Mouse (Mus musculus): ENCODE measurements at regions not wholly inside any gene's neighbourhood (a gene's known extent, or its start where the extent isn't known, plus 50 kb on each side); places are given as distances from the start of the nearest gene placed in this dataset.

GRCm38 (mm10) chr8:89324462-89325247, 280.7 kb upstream of the Sall1 start:
- no peaks in the 10 kb centered on the region for H3K36me3 ChIP-seq
- no peak overlapping the region for H3K4me2 ChIP-seq
- no peak overlapping the region for H3K27ac ChIP-seq
- WGBS: 62% methylated on average over 12 of the region's 12 CpGs
- H3K4me3 ChIP-seq (replicated peaks): no peak overlapping the region
- no peak for ATAC-seq (ENCODE audit: insufficient read depth, low FRiP score, low read depth)
- H3K9me3 ChIP-seq: no peaks in the 10 kb centered on the region
- H3K4me1 ChIP-seq: no peaks in the 10 kb centered on the region
- no peak overlapping the region for H3K9ac ChIP-seq
- no peaks in the 10 kb centered on the region for H3K27me3 ChIP-seq (replicated peaks)

- Histone ChIP-seq H3K4me2 (peak overlapping the region; percentile 52), H3K9ac (no peak overlapping the region), H3K4me3 (replicated peaks) (peak overlapping the region; percentile 15), H3K9me3 (no peaks in the 10 kb centered on the region), H3K4me1 (0 out of 2 replicates have a peak, but pooled peaks cover 8% of the 10 kb centered on the region), H3K36me3 (no peaks in the 10 kb centered on the region), H3K27ac (no peak overlapping the region), H3K27me3 (replicated peaks) (no peaks in the 10 kb centered on the region)
- ATAC-seq (ENCODE audit: insufficient read depth, low FRiP score, low read depth): peak; percentile 43; the same call in 1 of the 2 replicates
- 22% methylated on average over 18 of the region's 18 CpGs for WGBS
Measured at GRCm38 (mm10) chr8:89317514-89318289, 273.7 kb upstream of the Sall1 start.

GRCm38 (mm10) chr8:89316566-89317175, 272.7 kb upstream of the Sall1 start:
- no peak overlapping the region for H3K9ac ChIP-seq
- 60% methylated on average over 12 of the region's 12 CpGs for WGBS
- H3K4me1 ChIP-seq: 0 out of 2 replicates have a peak, but pooled peaks cover 8% of the 10 kb centered on the region
- H3K4me3 ChIP-seq (replicated peaks): no peak overlapping the region
- ATAC-seq (ENCODE audit: insufficient read depth, low FRiP score, low read depth): no peak
- no peaks in the 10 kb centered on the region for H3K9me3 ChIP-seq
- no peaks in the 10 kb centered on the region for H3K36me3 ChIP-seq
- no peak overlapping the region for H3K27ac ChIP-seq
- no peak overlapping the region for H3K4me2 ChIP-seq
- no peaks in the 10 kb centered on the region for H3K27me3 ChIP-seq (replicated peaks)

- no peak overlapping the region for H3K4me3 ChIP-seq (replicated peaks)
- H3K9me3 ChIP-seq: no peaks in the 10 kb centered on the region
- ATAC-seq (ENCODE audit: insufficient read depth, low FRiP score, low read depth): no peak
- no peak overlapping the region for H3K27ac ChIP-seq
- H3K4me2 ChIP-seq: no peak overlapping the region
- 0 out of 2 replicates have a peak, but pooled peaks cover 8% of the 10 kb centered on the region for H3K4me1 ChIP-seq
- no peak overlapping the region for H3K9ac ChIP-seq
- no peaks in the 10 kb centered on the region for H3K36me3 ChIP-seq
- no peaks in the 10 kb centered on the region for H3K27me3 ChIP-seq (replicated peaks)
- WGBS: 86% methylated on average over 3 of the region's 3 CpGs
Measured at GRCm38 (mm10) chr8:89314907-89315306, 270.9 kb upstream of the Sall1 start.

GRCm38 (mm10) chr8:89310696-89311214, 266.8 kb upstream of the Sall1 start:
- no peaks in the 10 kb centered on the region for H3K4me1 ChIP-seq
- no peak overlapping the region for H3K4me3 ChIP-seq (replicated peaks)
- no peaks in the 10 kb centered on the region for H3K36me3 ChIP-seq
- no peak overlapping the region for H3K9ac ChIP-seq
- no peaks in the 10 kb centered on the region for H3K27me3 ChIP-seq (replicated peaks)
- H3K27ac ChIP-seq: no peak overlapping the region
- WGBS: 34% methylated on average over 5 of the region's 5 CpGs
- no peak overlapping the region for H3K4me2 ChIP-seq
- no peak for ATAC-seq (ENCODE audit: insufficient read depth, low FRiP score, low read depth)
- H3K9me3 ChIP-seq: no peaks in the 10 kb centered on the region

GRCm38 (mm10) chr8:89309591-89309990, 265.6 kb upstream of the Sall1 start:
- H3K9ac ChIP-seq: no peak overlapping the region
- no peak overlapping the region for H3K4me2 ChIP-seq
- no peaks in the 10 kb centered on the region for H3K27me3 ChIP-seq (replicated peaks)
- H3K9me3 ChIP-seq: no peaks in the 10 kb centered on the region
- H3K27ac ChIP-seq: no peak overlapping the region
- H3K4me1 ChIP-seq: no peaks in the 10 kb centered on the region
- no peak for ATAC-seq (ENCODE audit: insufficient read depth, low FRiP score, low read depth)
- H3K4me3 ChIP-seq (replicated peaks): no peak overlapping the region
- no peaks in the 10 kb centered on the region for H3K36me3 ChIP-seq
- WGBS: 21% methylated on average over 4 of the region's 4 CpGs

- no peak overlapping the region for H3K27ac ChIP-seq
Measured at GRCm38 (mm10) chr8:89308950-89309349, 265.0 kb upstream of the Sall1 start.

GRCm38 (mm10) chr8:89308532-89308931, 264.6 kb upstream of the Sall1 start:
- Histone ChIP-seq H3K36me3 (no peaks in the 10 kb centered on the region), H3K4me3 (replicated peaks) (no peak overlapping the region), H3K27me3 (replicated peaks) (no peaks in the 10 kb centered on the region), H3K4me2 (no peak overlapping the region), H3K9ac (no peak overlapping the region), H3K4me1 (no peaks in the 10 kb centered on the region), H3K27ac (no peak overlapping the region), H3K9me3 (no peaks in the 10 kb centered on the region)
- ATAC-seq (ENCODE audit: insufficient read depth, low FRiP score, low read depth): no peak
- WGBS: 57% methylated on average over 8 of the region's 8 CpGs

More at GRCm38 (mm10) chr8:89308950-89309349, 265.0 kb upstream of the Sall1 start:
- Histone ChIP-seq H3K4me2 (no peak overlapping the region), H3K36me3 (no peaks in the 10 kb centered on the region), H3K9ac (no peak overlapping the region), H3K27me3 (replicated peaks) (no peaks in the 10 kb centered on the region), H3K9me3 (no peaks in the 10 kb centered on the region), H3K4me3 (replicated peaks) (no peak overlapping the region), H3K4me1 (no peaks in the 10 kb centered on the region)
- no peak for ATAC-seq (ENCODE audit: insufficient read depth, low FRiP score, low read depth)
- WGBS: 41% methylated on average over 5 of the region's 5 CpGs

GRCm38 (mm10) chr8:89307601-89308000, 263.6 kb upstream of the Sall1 start:
- ATAC-seq (ENCODE audit: insufficient read depth, low FRiP score, low read depth): no peak
- no peaks in the 10 kb centered on the region for H3K36me3 ChIP-seq
- 37% methylated on average over 10 of the region's 10 CpGs for WGBS
- no peak overlapping the region for H3K4me2 ChIP-seq
- no peak overlapping the region for H3K4me3 ChIP-seq (replicated peaks)
- H3K4me1 ChIP-seq: no peaks in the 10 kb centered on the region
- no peak overlapping the region for H3K27ac ChIP-seq
- no peaks in the 10 kb centered on the region for H3K27me3 ChIP-seq (replicated peaks)
- H3K9ac ChIP-seq: no peak overlapping the region
- no peaks in the 10 kb centered on the region for H3K9me3 ChIP-seq

GRCm38 (mm10) chr8:89307085-89307484, 263.1 kb upstream of the Sall1 start:
- Histone ChIP-seq H3K27me3 (replicated peaks) (no peaks in the 10 kb centered on the region), H3K4me1 (no peaks in the 10 kb centered on the region), H3K4me3 (replicated peaks) (no peak overlapping the region), H3K27ac (no peak overlapping the region), H3K4me2 (no peak overlapping the region), H3K36me3 (no peaks in the 10 kb centered on the region), H3K9me3 (no peaks in the 10 kb centered on the region), H3K9ac (no peak overlapping the region)
- 73% methylated on average over 4 of the region's 4 CpGs for WGBS
- no peak for ATAC-seq (ENCODE audit: insufficient read depth, low FRiP score, low read depth)

- no peak for ATAC-seq (ENCODE audit: insufficient read depth, low FRiP score, low read depth)
- H3K4me3 ChIP-seq (replicated peaks): no peak overlapping the region
- no peaks in the 10 kb centered on the region for H3K9me3 ChIP-seq
- no peak overlapping the region for H3K4me2 ChIP-seq
- 74% methylated on average over 10 of the region's 10 CpGs for WGBS
- H3K27me3 ChIP-seq (replicated peaks): no peaks in the 10 kb centered on the region
- no peaks in the 10 kb centered on the region for H3K4me1 ChIP-seq
- H3K36me3 ChIP-seq: no peaks in the 10 kb centered on the region
- H3K9ac ChIP-seq: no peak overlapping the region
- no peak overlapping the region for H3K27ac ChIP-seq
Measured at GRCm38 (mm10) chr8:89304116-89304515, 260.2 kb upstream of the Sall1 start.

- no peaks in the 10 kb centered on the region for H3K27me3 ChIP-seq (replicated peaks)
- H3K4me2 ChIP-seq: no peak overlapping the region
- H3K9ac ChIP-seq: no peak overlapping the region
- ATAC-seq (ENCODE audit: insufficient read depth, low FRiP score, low read depth): no peak
- 62% methylated on average over 4 of the region's 4 CpGs for WGBS
- H3K4me1 ChIP-seq: no peaks in the 10 kb centered on the region
- no peaks in the 10 kb centered on the region for H3K9me3 ChIP-seq
- no peaks in the 10 kb centered on the region for H3K36me3 ChIP-seq
- H3K27ac ChIP-seq: no peak overlapping the region
- H3K4me3 ChIP-seq (replicated peaks): no peak overlapping the region
Measured at GRCm38 (mm10) chr8:89303326-89303725, 259.4 kb upstream of the Sall1 start.

Data from stomach, embryonic 15.5 days (tissue).